Mouse (Mus musculus) c-Kit-positive CD71-negative TER-119-negative erythroid progenitor cells, embryonic 14.5 days (primary cell): ENCODE data around the gene Htatip2.
A peak's percentile ranks its signal among the peaks of the same experiment; 100 is the strongest.

Experiments used
- DNase-seq: peaks from one replicate; pipeline ENCODE4 v3.0.0-alpha.2; 2013; ENCODE audit warnings: low read depth

Htatip2 gene

GRCm38 (mm10) chr7:49758934-49759571 is at the start of gene Htatip2:
Gene Htatip2, plus strand, starts transcription at chr7:49759115.
- no peak for DNase-seq

- DNase-seq: no peak
Observed at GRCm38 (mm10) chr7:49709381-49710021, 49.4 kb upstream of the Htatip2 start.

GRCm38 (mm10) chr7:49717942-49718733 is 40.8 kb upstream of the Htatip2 start:
- DNase-seq: no peak

GRCm38 (mm10) chr7:49734342-49734741 is 24.6 kb upstream of the Htatip2 start:
- no peak for DNase-seq

GRCm38 (mm10) chr7:49739448-49739847 is 19.5 kb upstream of the Htatip2 start:
- no peak for DNase-seq

GRCm38 (mm10) chr7:49741474-49741873 is 17.4 kb upstream of the Htatip2 start:
- DNase-seq: no peak

GRCm38 (mm10) chr7:49741923-49742322 is 17.0 kb upstream of the Htatip2 start:
- DNase-seq: no peak

- no peak for DNase-seq
Observed at GRCm38 (mm10) chr7:49751148-49751547, 7.8 kb upstream of the Htatip2 start.

- peak; percentile 50 for DNase-seq
Observed at GRCm38 (mm10) chr7:49752730-49753506, 6.0 kb upstream of the Htatip2 start.

- no peak for DNase-seq
Observed at GRCm38 (mm10) chr7:49754767-49755166, 4.1 kb upstream of the Htatip2 start.

GRCm38 (mm10) chr7:49762605-49763004 is 3.7 kb downstream of the Htatip2 start:
- no peak for DNase-seq

- DNase-seq: no peak
Observed at GRCm38 (mm10) chr7:49764011-49764716, 5.2 kb downstream of the Htatip2 start.

GRCm38 (mm10) chr7:49766166-49766565 is 7.3 kb downstream of the Htatip2 start:
- DNase-seq: no peak

- DNase-seq: no peak
Observed at GRCm38 (mm10) chr7:49768509-49768908, 9.6 kb downstream of the Htatip2 start.

GRCm38 (mm10) chr7:49774396-49774795 is 15.5 kb downstream of the Htatip2 start:
- no peak for DNase-seq

GRCm38 (mm10) chr7:49777585-49777984 is 18.7 kb downstream of the Htatip2 start:
- no peak for DNase-seq

- peak; percentile 95 for DNase-seq
Observed at GRCm38 (mm10) chr7:49778114-49778901, 19.4 kb downstream of the Htatip2 start, which contains the start of gene Prmt3. Gene Prmt3, plus strand, starts transcription at chr7:49778346.

- DNase-seq: no peak
Observed at GRCm38 (mm10) chr7:49778904-49779615, 20.1 kb downstream of the Htatip2 start.

- DNase-seq: no peak
Observed at GRCm38 (mm10) chr7:49783017-49783416, 24.1 kb downstream of the Htatip2 start.

GRCm38 (mm10) chr7:49785141-49785540 is 26.2 kb downstream of the Htatip2 start:
- DNase-seq: no peak
